9 mouse cellular contexts compared by ENCODE assay signal in the genomic region with DNA sequence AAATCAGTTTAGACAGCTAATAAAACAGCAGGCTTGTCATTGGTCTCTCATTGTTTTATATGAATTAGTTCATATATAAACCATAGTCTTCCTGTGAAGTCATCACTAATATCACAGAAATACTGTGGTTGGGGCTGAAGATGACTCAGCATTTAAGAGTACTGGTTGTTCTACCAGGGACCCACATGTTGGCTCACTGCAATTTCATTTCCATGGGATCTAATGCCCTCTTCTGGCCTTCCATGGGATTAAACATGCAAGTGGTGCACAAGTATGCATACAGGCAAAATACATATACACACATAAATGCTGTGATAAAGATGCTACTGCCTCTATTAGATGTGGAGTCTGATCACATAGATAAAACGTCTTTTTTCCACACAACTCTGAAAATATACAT.
A peak's percentile ranks its signal among the peaks of the same experiment; 100 is the strongest.
DNase-seq lines count a peak whose midpoint lies in the region; ATAC-seq and TF ChIP-seq lines count a peak whose summit lies in the region.
"Had no signal": no experiment of that assay in that cellular context is flagged by ENCODE, and none has a peak within 500 bp of the region (broad histone marks: within the 10 kb centered on the region; RNA-seq: fewer than 3 reads in every experiment).

No protein-coding gene starts in this region.

- H3K9ac ChIP-seq in kidney, embryonic 15.5 days: no peak overlapping the region
- H3K9ac ChIP-seq in liver, postnatal 0 days (replicated peaks): no peak overlapping the region

- H3K4me3 ChIP-seq in kidney, embryonic 15.5 days (replicated peaks): no peak overlapping the region
- no peak overlapping the region for H3K4me3 ChIP-seq in liver, postnatal 0 days (ENCODE audit: low read depth, low read length)
- H3K4me3 ChIP-seq: midbrain, embryonic 10.5 days had no signal

- no peaks in the 10 kb centered on the region for H3K9me3 ChIP-seq in kidney, embryonic 15.5 days (replicated peaks)
- no peaks in the 10 kb centered on the region for H3K9me3 ChIP-seq in liver, postnatal 0 days (ENCODE audit: low read length)
- H3K9me3 ChIP-seq: midbrain, embryonic 10.5 days had no signal

- H3K27me3 ChIP-seq in kidney, embryonic 15.5 days: no peaks in the 10 kb centered on the region
- H3K27me3 ChIP-seq in liver, postnatal 0 days (ENCODE audit: insufficient read depth, low read length): no peaks in the 10 kb centered on the region

- DNase-seq in CD4-positive, CD25-positive, alpha-beta regulatory T cell, adult 2 months (ENCODE audit: low read depth, low spot score): peak; percentile 28
- peak; percentile 10 for DNase-seq in kidney, postnatal 14 days
- peak; percentile 39 for DNase-seq in brain, embryonic 14.5 days (ENCODE audit: low read depth)
- DNase-seq in liver, postnatal 0 days: no peak
- DNase-seq in right cerebral cortex, postnatal 36 days (ENCODE audit: low spot score in 2 of 2): no peak
- DNase-seq in adrenal gland, postnatal 4 days (ENCODE audit: low spot score in 2 of 2): no peak

- no peak for TF ChIP-seq POLR2A in brain, embryonic 14.5 days (IDR thresholded peaks at IDR 0.05; ENCODE audit: borderline replicate concordance, extremely low read depth, insufficient read depth, insufficient read length, poor library complexity, severe bottlenecking)

- H3K4me1 ChIP-seq in kidney, embryonic 15.5 days: no peaks in the 10 kb centered on the region
- no peaks in the 10 kb centered on the region for H3K4me1 ChIP-seq in liver, postnatal 0 days (ENCODE audit: insufficient read depth)
- H3K4me1 ChIP-seq: midbrain, embryonic 10.5 days had no signal

- WGBS in kidney, embryonic 15.5 days: 49% methylated on average over 1 of the region's 1 CpGs
- WGBS in liver, postnatal 0 days (ENCODE audit: insufficient replicate concordance): 49% methylated on average over 1 of the region's 1 CpGs

- no peaks in the 10 kb centered on the region for H3K36me3 ChIP-seq in kidney, embryonic 15.5 days
- no peaks in the 10 kb centered on the region for H3K36me3 ChIP-seq in liver, postnatal 0 days (replicated peaks; ENCODE audit: insufficient read depth, low read length)
- H3K36me3 ChIP-seq: midbrain, embryonic 10.5 days had no signal

- TF ChIP-seq EP300 in liver, postnatal 0 days (IDR thresholded peaks at IDR 0.05; ENCODE audit: low read depth): no peak

- peak; percentile 38; the same call in 1 of the 2 replicates for TF ChIP-seq CTCF in brain, embryonic 14.5 days (IDR thresholded peaks at IDR 0.05; ENCODE audit: borderline replicate concordance, extremely low read depth, insufficient read depth, insufficient read length)
- peak; percentile 57 for TF ChIP-seq CTCF in liver, postnatal 0 days (IDR thresholded peaks at IDR 0.05; ENCODE audit: low read depth)

- no peak overlapping the region for H3K4me2 ChIP-seq in kidney, embryonic 15.5 days
- H3K4me2 ChIP-seq in liver, postnatal 0 days (ENCODE audit: low read depth, low read length): no peak overlapping the region

- no peak for ATAC-seq in CD4-positive, CD25-positive, alpha-beta regulatory T cell, adult 4 months
- ATAC-seq in kidney, embryonic 15.5 days (replicated peaks; ENCODE audit: low FRiP score): no peak
- ATAC-seq in liver, postnatal 0 days: no peak

- no peak overlapping the region for H3K27ac ChIP-seq in kidney, embryonic 15.5 days
- no peak overlapping the region for H3K27ac ChIP-seq in liver, postnatal 0 days (ENCODE audit: low read depth)
- H3K27ac ChIP-seq: midbrain, embryonic 10.5 days had no signal

Comparison
In these comparisons a context has a peak if more than half of its experiments do, and no peak if none do; other contexts are left out.
1. DNase-seq: peak in CD4-positive, CD25-positive, alpha-beta regulatory T cell, adult 2 months (single experiment), kidney, postnatal 14 days (single experiment) and brain, embryonic 14.5 days (single experiment); none in liver, postnatal 0 days (single experiment), right cerebral cortex, postnatal 36 days (0 of 2) and adrenal gland, postnatal 4 days (0 of 2).